Mouse (Mus musculus) midbrain, embryonic 12.5 days (tissue): ENCODE data around the gene Gm16253. TPM values are rescaled to one million over a fixed set of nuclear protein-coding genes. Genes with fewer than 3 reads are reported as not detected.
"Not testable (repeated sequence)": the region's sequence is repeated elsewhere in the genome, so short reads cannot be mapped to it uniquely, and the experiment has no call there.

Experiments
- ATAC-seq: fragments of 200-750 bp; cut with Nextera tagmentation; 2 replicates; pipeline ENCODE4 v1.8.0; 2017; ENCODE audit warnings: low read depth, moderate TSS enrichment, moderate library complexity; ENCODE audit not compliant: low FRiP score
- H3K27ac ChIP-seq: fragments of 300-500 bp; sonication (generic); replicated peaks from 2 replicates; pipeline ENCODE4 v1.5.1; 2016; ENCODE audit warnings: mild to moderate bottlenecking
- H3K27me3 ChIP-seq: fragments of 300-500 bp; sonication (generic); 2 replicates; pipeline ENCODE4 v1.6.1; 2016; ENCODE audit warnings: mild to moderate bottlenecking
- H3K36me3 ChIP-seq: fragments of 300-500 bp; sonication (generic); 2 replicates; pipeline ENCODE4 v1.6.1; 2016
- H3K4me1 ChIP-seq: fragments of 300-500 bp; sonication (generic); 2 replicates; pipeline ENCODE4 v1.6.1; 2016
- H3K4me2 ChIP-seq: fragments of 300-500 bp; sonication (generic); replicated peaks from 2 replicates; pipeline ENCODE4 v1.6.1; 2016; ENCODE audit warnings: mild to moderate bottlenecking, moderate library complexity
- H3K4me3 ChIP-seq: fragments of 300-500 bp; sonication (generic); 2 replicates; pipeline ENCODE4 v1.5.1; 2016; ENCODE audit warnings: mild to moderate bottlenecking
- H3K9ac ChIP-seq: fragments of 300-500 bp; sonication (generic); replicated peaks from 2 replicates; pipeline ENCODE4 v1.6.1; 2016; ENCODE audit warnings: mild to moderate bottlenecking, moderate library complexity
- H3K9me3 ChIP-seq: fragments of 300-500 bp; sonication (generic); 2 replicates; pipeline ENCODE4 v1.6.1; 2016; ENCODE audit warnings: mild to moderate bottlenecking
- WGBS: fragments of 180-500 bp; shearing (Covaris S2); methylation state at CpG from one replicate; pipeline ENCODE4 v1.1.7; 2016; 5-methylcytosine and 5-hydroxymethylcytosine counted together
- polyA plus RNA-seq: library from polyadenylated mRNA; unstranded; fragments of >200 nt; fragmentation: Nextera tagmentation; extraction: Ambion mirVana; gene quantifications from 2 replicates; pipeline ENCODE4 v1.2.1, GENCODE M21; 2016

The Gm16253 gene
- polyA plus RNA-seq, 1 experiment from 2014 or later, result 2.0 TPM

- not testable (repeated sequence) for H3K36me3 ChIP-seq, H3K27ac ChIP-seq, H3K27me3 ChIP-seq, H3K4me2 ChIP-seq, H3K4me3 ChIP-seq, H3K9ac ChIP-seq, H3K9me3 ChIP-seq, ATAC-seq
- 90% methylated on average over 4 of the region's 4 CpGs for WGBS
- peaks cover 33% of the 10 kb centered on the region for H3K4me1 ChIP-seq
These were observed 29.2 kb downstream of the Gm16253 start for GRCm38 (mm10) chr3:96606007-96606406.

GRCm38 (mm10) chr3:96606618-96607017 lies 29.8 kb downstream of the Gm16253 start:
- Histone ChIP-seq H3K9me3 (no peaks in the 10 kb centered on the region), H3K4me2 (no peak overlapping the region), H3K9ac (no peak overlapping the region), H3K4me3 (no peak overlapping the region), H3K36me3 (peaks cover 7% of the 10 kb centered on the region), H3K4me1 (peaks cover 33% of the 10 kb centered on the region), H3K27ac (no peak overlapping the region), H3K27me3 (no peaks in the 10 kb centered on the region)
- ATAC-seq, result no peak
- 90% methylated on average over 4 of the region's 4 CpGs for WGBS

DNA sequence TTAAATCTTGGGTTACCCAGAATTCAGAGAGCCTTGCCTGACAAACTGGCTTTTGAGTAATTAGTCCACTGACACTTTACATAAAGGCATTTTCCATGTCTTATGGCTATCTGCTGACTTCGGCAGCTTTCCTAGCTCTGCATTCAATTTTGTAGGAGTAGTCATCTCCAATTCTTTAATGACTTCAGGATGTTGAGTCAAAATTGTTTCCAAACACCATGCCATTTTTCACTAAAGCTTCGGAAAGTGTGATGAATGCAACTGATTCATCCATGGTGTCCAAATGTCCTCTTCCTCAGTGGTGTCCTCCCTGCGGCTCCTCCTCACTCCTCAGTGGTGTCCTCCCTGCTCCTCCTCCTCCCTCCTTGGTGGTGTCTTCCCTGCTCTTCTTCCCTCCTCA lies 41.2 kb downstream of the Gm16253 start:
- ATAC-seq, result no peak
- no peaks in the 10 kb centered on the region for H3K4me1 ChIP-seq
- H3K27ac ChIP-seq, result no peak overlapping the region
- H3K9me3 ChIP-seq, result no peaks in the 10 kb centered on the region
- H3K4me2 ChIP-seq, result no peak overlapping the region
- H3K4me3 ChIP-seq, result no peak overlapping the region
- 94% methylated on average over 3 of the region's 3 CpGs for WGBS
- peaks cover 72% of the 10 kb centered on the region for H3K36me3 ChIP-seq
- no peaks in the 10 kb centered on the region for H3K27me3 ChIP-seq
- H3K9ac ChIP-seq, result no peak overlapping the region

DNA sequence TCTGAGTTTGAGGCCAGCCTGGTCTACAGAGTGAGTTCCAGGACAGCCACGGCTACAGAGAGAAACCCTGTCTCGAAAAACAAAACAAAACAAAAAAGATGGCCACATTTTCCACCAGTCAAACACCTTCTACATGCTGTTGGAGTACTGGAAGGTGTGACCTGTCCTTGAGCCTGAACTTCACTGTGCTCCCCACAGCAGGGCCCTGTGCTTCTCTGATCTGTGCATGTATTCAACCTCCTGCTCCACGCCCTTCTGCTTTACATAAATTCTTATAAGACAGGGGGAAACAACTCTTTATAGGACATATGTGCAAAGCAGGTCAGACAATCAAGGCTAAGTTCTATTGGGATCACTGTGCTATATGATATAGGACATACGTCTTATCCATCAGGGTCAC lies 46.4 kb downstream of the Gm16253 start:
- H3K4me3 ChIP-seq, result no peak overlapping the region
- 95% methylated on average over 4 of the region's 4 CpGs for WGBS

DNA sequence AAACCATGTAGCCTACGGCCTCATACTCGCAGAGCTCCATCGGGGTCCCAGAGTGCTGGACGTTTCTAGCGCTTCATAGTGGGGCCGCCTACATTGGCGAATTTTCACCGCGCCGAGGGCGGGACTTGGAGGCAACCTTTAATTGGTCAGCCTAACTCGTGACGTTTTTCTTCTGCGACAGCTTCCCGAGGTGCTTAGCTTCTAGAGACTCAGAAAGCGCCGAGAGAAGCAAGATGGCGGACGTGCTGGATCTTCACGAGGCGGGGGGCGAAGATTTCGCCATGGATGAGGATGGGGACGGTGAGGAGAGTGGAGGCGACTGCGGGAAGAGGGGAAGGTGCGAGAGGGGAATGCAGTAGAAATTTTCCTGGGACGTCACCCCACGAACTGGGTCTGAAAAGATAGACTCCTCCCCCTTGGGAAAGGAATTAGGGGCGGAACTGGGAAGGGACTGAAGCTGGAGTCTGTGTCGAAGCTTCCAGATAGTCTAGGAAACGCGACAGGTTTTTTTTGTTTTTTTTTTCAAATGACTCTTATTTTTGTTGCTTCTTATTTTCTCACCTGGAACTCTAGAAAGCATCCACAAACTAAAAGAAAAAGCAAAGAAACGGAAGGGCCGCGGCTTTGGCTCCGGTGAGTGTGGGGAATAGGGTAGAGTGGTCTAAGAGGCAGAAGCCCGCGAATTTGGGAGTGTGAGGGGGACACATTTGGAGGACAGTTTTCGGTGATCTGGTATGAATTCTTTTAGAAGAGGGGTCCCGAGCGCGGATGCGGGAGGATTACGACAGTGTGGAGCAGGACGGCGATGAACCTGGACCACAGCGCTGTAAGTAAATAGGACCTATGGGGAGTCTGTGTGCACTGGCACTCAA lies 53.2 kb downstream of the Gm16253 start, which contains the start of gene Rbm8a:
Gene Rbm8a, plus strand, starts transcription at position 205 of the 872 bp plus-strand sequence.
- Histone ChIP-seq H3K9me3 (no peaks in the 10 kb centered on the region), H3K27ac (peak within 1 kb of the TSS; percentile 72; the same call in 1 of the 2 replicates), H3K4me1 (peaks cover 18% of the 10 kb centered on the region), H3K36me3 (peaks cover 27% of the 10 kb centered on the region), H3K27me3 (no peaks in the 10 kb centered on the region), H3K4me3 (peak within 1 kb of the TSS; percentile 71), H3K9ac (peak within 1 kb of the TSS; percentile 76), H3K4me2 (peak within 1 kb of the TSS; percentile 85)
- ATAC-seq, result peak; percentile 92
- under 1% methylated on average over 48 of the region's 48 CpGs for WGBS

More for the DNA sequence above, 46.4 kb downstream of the Gm16253 start:
- Histone ChIP-seq H3K36me3 (peaks cover 59% of the 10 kb centered on the region), H3K9me3 (no peaks in the 10 kb centered on the region), H3K9ac (no peak overlapping the region), H3K27ac (no peak overlapping the region), H3K4me2 (no peak overlapping the region), H3K27me3 (no peaks in the 10 kb centered on the region), H3K4me1 (no peaks in the 10 kb centered on the region)
- no peak for ATAC-seq

Other genes starting within 250 kb of the Gm16253 start
- 0.26 TPM in 1 of 2 replicates, not detected in the other for gene BC107364, start 124.7 kb upstream of the Gm16253 start, polyA plus RNA-seq
- gene Hfe2, start 51.8 kb upstream of the Gm16253 start, polyA plus RNA-seq, result 0.89 and 1.0 TPM in 2 replicates
- gene Txnip, start 19.0 kb upstream of the Gm16253 start, polyA plus RNA-seq, result 52.7 and 53.6 TPM in 2 replicates
- 35.8 and 44.3 TPM in 2 replicates for gene Polr3gl, start 17.2 kb downstream of the Gm16253 start, polyA plus RNA-seq
- 2.6 and 2.7 TPM in 2 replicates for gene Ankrd34a, start 19.7 kb downstream of the Gm16253 start, polyA plus RNA-seq
- 5.6 and 6.8 TPM in 2 replicates for gene Lix1l, start 24.2 kb downstream of the Gm16253 start, polyA plus RNA-seq
- 163 and 166 TPM in 2 replicates for gene Rbm8a, start 52.9 kb downstream of the Gm16253 start, polyA plus RNA-seq
- gene Pex11b, start 58.4 kb downstream of the Gm16253 start, polyA plus RNA-seq, result 45.2 and 46.5 TPM in 2 replicates
- 0.08 TPM in 1 of 2 replicates, not detected in the other for gene Gm42957, start 58.5 kb downstream of the Gm16253 start, polyA plus RNA-seq
- 0.75 and 0.85 TPM in 2 replicates for gene Itga10, start 68.6 kb downstream of the Gm16253 start, polyA plus RNA-seq
- gene Ankrd35, start 93.1 kb downstream of the Gm16253 start, polyA plus RNA-seq, result 0.33 and 0.40 TPM in 2 replicates
- gene Pias3, start 119.4 kb downstream of the Gm16253 start, polyA plus RNA-seq, result 45.9 and 47.0 TPM in 2 replicates
- 12.6 and 13.0 TPM in 2 replicates for gene Nudt17, start 131.6 kb downstream of the Gm16253 start, polyA plus RNA-seq
- 38.0 and 42.9 TPM in 2 replicates for gene Polr3c, start 150.6 kb downstream of the Gm16253 start, polyA plus RNA-seq
- gene Rnf115, start 150.7 kb downstream of the Gm16253 start, polyA plus RNA-seq, result 89.0 and 89.6 TPM in 2 replicates